Mouse (Mus musculus): ENCODE results near the gene Fgfr2. TPM values are rescaled to one million over a fixed set of nuclear protein-coding genes. Genes with fewer than 3 reads are reported as not detected.
A peak's percentile ranks its signal among the peaks of the same experiment; 100 is the strongest.

The Fgfr2 gene
- polyA plus RNA-seq, 1 experiment from 2014 or later = 39.4 TPM

DNA sequence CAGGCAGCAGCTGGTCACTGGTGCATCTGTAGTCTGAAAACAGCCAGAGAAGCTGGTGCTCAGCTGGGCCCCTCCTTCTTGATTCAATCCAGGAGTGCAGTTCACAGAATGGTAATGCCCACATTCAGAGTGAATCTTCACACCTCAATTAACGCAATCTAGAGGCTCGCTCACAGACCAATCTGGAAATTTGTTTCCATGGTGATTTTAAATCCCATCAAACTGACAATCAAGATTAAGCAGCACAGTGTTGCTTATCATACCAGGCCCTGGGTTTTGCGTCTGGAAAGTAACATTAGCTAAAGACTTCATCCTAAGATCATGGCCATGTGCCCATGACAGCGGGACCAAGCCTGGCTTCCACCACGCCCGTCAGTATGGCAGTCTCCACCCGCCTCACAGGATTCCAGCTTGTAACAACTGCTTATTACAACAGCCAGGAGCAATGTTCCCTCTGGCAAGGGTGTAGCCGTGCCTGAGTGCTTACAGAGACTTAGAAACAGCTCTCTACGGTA is 644.8 kb downstream of the Fgfr2 start:
- Histone ChIP-seq H3K27me3 (no peaks in the 10 kb centered on the region), H3K4me3 (replicated peaks) (no peak overlapping the region), H3K9ac (replicated peaks) (no peak overlapping the region), H3K36me3 (no peaks in the 10 kb centered on the region), H3K27ac (peak overlapping the region; percentile 64; the same call in 1 of the 2 replicates), H3K4me2 (replicated peaks) (no peak overlapping the region), H3K4me1 (replicated peaks) (peaks cover 14% of the 10 kb centered on the region), H3K9me3 (no peaks in the 10 kb centered on the region)
- 39% methylated on average over 9 of the region's 9 CpGs for WGBS
- peak; percentile 82 for ATAC-seq

DNA sequence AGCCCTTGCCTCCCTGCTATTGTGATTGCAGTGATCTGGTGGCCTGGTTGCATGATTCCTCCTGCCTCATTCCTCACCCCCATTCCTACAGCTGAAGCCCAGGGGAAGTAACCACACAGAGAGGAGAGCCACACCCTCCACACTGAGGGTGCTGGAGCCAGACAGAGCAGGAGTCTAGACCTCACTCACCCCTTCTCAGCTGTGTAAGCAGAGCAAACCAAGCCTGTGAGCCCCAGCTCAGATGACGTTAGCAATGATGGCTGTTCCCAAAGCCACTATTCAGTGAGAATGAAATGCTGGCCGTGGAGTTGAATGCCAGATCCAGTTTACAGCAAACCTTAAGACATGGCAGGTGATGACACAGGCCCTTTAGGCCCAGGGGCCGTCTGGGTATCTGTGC is 645.4 kb downstream of the Fgfr2 start:
- H3K9me3 ChIP-seq = no peaks in the 10 kb centered on the region
- H3K4me2 ChIP-seq (replicated peaks) = no peak overlapping the region
- ATAC-seq = no peak
- H3K27me3 ChIP-seq = no peaks in the 10 kb centered on the region
- H3K9ac ChIP-seq (replicated peaks) = no peak overlapping the region
- H3K27ac ChIP-seq = peak overlapping the region; percentile 64
- 57% methylated on average over 3 of the region's 3 CpGs for WGBS
- no peak overlapping the region for H3K4me3 ChIP-seq (replicated peaks)
- H3K36me3 ChIP-seq = no peaks in the 10 kb centered on the region
- H3K4me1 ChIP-seq (replicated peaks) = peaks cover 14% of the 10 kb centered on the region

DNA sequence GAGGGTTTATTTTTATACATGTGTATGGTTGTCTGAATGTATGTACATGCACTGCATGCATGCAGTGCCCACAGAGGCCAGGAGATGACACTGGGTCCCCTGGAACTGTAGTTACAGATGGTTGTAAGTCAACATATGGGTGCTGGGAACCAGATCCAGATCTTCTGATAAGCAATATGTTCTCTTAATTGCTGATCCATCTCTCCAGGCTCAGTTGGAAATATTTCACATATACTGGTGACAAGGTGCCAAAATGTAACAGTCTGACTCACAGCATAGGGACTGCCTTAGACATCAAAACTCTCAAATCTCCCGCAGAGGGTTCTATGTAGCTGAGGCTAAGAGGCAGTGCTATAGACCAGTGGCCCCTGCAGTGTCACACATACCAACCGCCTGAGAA is 646.7 kb downstream of the Fgfr2 start:
- H3K4me3 ChIP-seq (replicated peaks) = no peak overlapping the region
- H3K27me3 ChIP-seq = no peaks in the 10 kb centered on the region
- WGBS = 94% methylated on average over 2 of the region's 2 CpGs
- no peak overlapping the region for H3K9ac ChIP-seq (replicated peaks)
- no peaks in the 10 kb centered on the region for H3K36me3 ChIP-seq
- no peaks in the 10 kb centered on the region for H3K9me3 ChIP-seq
- H3K4me2 ChIP-seq (replicated peaks) = no peak overlapping the region
- H3K4me1 ChIP-seq (replicated peaks) = peaks cover 14% of the 10 kb centered on the region
- ATAC-seq = no peak
- no peak overlapping the region for H3K27ac ChIP-seq

DNA sequence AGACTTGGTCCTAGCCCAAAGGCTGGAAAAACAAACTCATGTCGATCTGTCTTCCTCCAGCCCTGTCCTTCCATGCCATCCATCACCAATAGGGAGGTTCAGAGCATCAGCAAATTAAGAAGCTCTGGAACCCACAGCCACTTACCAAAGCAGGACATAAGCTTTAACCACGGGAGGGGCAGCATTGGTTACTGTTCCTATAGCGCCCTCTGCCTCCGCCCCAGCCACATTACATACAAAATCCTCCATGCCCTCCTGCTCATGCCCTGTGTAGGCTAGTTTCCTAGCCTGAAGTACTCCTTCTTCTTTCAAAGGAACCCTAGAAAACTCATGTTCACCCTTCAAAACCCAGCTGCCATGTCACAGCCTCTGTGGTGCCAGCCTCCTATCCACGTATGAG is 648.1 kb downstream of the Fgfr2 start:
- no peak overlapping the region for H3K4me3 ChIP-seq (replicated peaks)
- WGBS = 27% methylated on average over 5 of the region's 5 CpGs
- H3K9me3 ChIP-seq = no peaks in the 10 kb centered on the region
- peaks cover 14% of the 10 kb centered on the region for H3K4me1 ChIP-seq (replicated peaks)
- no peak overlapping the region for H3K27ac ChIP-seq
- no peak overlapping the region for H3K4me2 ChIP-seq (replicated peaks)
- no peaks in the 10 kb centered on the region for H3K27me3 ChIP-seq
- ATAC-seq = no peak
- H3K9ac ChIP-seq (replicated peaks) = no peak overlapping the region
- no peaks in the 10 kb centered on the region for H3K36me3 ChIP-seq

DNA sequence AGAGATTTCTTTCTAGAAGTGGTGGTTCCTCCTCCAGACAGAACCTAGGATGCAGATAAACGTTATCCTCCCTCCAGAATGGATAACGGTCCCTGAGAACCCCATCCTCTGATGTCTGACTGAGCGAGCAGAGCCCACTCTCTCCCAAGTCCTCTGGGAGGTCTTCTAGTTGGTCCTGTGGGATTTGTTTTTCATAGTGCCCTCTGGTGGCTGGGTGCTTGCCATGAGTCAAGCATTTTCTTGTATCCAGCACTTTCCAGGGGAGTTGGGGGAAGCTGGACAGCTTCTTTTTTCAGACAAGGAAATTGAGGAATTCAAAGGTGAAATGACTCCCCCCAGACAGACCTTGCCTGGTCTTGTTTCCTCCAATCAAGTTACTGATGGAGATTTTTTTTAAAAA is 651.8 kb downstream of the Fgfr2 start:
- no peak for ATAC-seq
- Histone ChIP-seq H3K4me1 (replicated peaks) (no peaks in the 10 kb centered on the region), H3K9me3 (no peaks in the 10 kb centered on the region), H3K9ac (replicated peaks) (no peak overlapping the region), H3K27me3 (no peaks in the 10 kb centered on the region), H3K27ac (no peak overlapping the region), H3K36me3 (no peaks in the 10 kb centered on the region), H3K4me2 (replicated peaks) (no peak overlapping the region), H3K4me3 (replicated peaks) (no peak overlapping the region)
- 58% methylated on average over 3 of the region's 3 CpGs for WGBS

DNA sequence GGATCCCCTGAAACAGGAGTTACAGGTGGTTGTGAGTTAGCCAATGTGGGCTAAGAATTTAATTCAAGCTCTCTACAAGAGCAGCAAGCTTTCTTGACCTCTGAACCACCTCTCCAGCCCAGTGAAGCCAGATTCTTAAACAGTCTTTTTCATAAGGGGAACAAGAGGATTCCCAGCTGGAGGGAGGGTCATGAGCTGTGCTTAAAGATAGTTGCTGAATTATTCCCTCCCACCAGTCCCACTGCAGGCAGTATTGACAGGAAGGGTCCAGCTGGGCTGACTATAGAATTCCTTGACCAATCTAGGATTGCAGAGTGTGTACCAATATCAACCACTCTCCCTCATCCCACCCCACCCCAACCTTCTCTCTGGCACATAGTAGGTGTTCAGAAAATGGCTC is 654.8 kb downstream of the Fgfr2 start:
- no peaks in the 10 kb centered on the region for H3K36me3 ChIP-seq
- H3K9ac ChIP-seq (replicated peaks) = no peak overlapping the region
- H3K4me3 ChIP-seq (replicated peaks) = no peak overlapping the region
- H3K9me3 ChIP-seq = no peaks in the 10 kb centered on the region
- H3K4me2 ChIP-seq (replicated peaks) = no peak overlapping the region
- H3K27ac ChIP-seq = no peak overlapping the region
- ATAC-seq = no peak
- no peaks in the 10 kb centered on the region for H3K27me3 ChIP-seq
- H3K4me1 ChIP-seq (replicated peaks) = no peaks in the 10 kb centered on the region

DNA sequence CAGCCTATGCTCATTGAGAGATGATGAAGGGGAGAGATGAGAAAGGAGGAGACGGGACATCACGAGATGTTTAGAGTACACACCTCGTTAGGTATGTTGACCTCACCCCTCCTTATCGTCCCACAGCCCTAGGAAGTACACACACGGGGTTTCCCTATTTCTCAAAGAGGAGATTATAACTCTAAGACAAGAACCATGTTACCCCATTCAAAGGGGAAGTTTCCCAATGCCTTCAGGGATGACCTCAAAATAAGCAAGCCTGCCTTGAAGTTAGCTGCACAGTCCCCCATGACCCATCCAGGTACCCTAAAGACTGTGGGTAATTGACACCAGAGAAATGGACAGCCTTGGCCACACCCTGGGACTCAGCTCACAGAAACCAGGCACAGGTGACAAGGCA is 657.3 kb downstream of the Fgfr2 start:
- no peaks in the 10 kb centered on the region for H3K36me3 ChIP-seq
- H3K4me3 ChIP-seq (replicated peaks) = no peak overlapping the region
- 94% methylated on average over 5 of the region's 5 CpGs for WGBS
- no peak overlapping the region for H3K4me2 ChIP-seq (replicated peaks)
- H3K27me3 ChIP-seq = no peaks in the 10 kb centered on the region
- H3K9me3 ChIP-seq = no peaks in the 10 kb centered on the region
- no peak overlapping the region for H3K9ac ChIP-seq (replicated peaks)
- no peak overlapping the region for H3K27ac ChIP-seq
- H3K4me1 ChIP-seq (replicated peaks) = no peaks in the 10 kb centered on the region
- no peak for ATAC-seq

DNA sequence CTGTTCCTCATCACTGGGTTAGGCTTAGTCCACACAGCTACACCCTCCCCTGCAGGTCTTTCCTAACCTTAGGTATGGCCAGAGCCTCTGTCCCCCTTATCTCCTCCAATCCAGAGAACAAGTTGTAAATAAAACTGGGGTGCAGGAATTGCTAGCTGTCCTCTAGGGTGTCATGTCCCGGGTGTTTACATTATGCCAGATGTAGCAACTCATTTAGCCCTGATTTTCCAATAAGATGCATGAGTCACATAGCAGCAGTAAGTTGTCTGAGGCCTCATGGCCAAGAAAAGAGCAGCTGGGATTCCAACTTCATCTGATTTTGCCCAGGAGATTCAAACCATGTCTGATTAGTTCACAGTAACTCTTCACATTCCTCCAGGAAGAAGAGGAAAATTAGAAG is 658.3 kb downstream of the Fgfr2 start:
- ATAC-seq = no peak
- 89% methylated on average over 1 of the region's 1 CpGs for WGBS
- H3K27me3 ChIP-seq = no peaks in the 10 kb centered on the region
- no peak overlapping the region for H3K4me3 ChIP-seq (replicated peaks)
- no peak overlapping the region for H3K4me2 ChIP-seq (replicated peaks)
- no peak overlapping the region for H3K27ac ChIP-seq
- H3K4me1 ChIP-seq (replicated peaks) = no peaks in the 10 kb centered on the region
- H3K9me3 ChIP-seq = no peaks in the 10 kb centered on the region
- no peak overlapping the region for H3K9ac ChIP-seq (replicated peaks)
- H3K36me3 ChIP-seq = no peaks in the 10 kb centered on the region

DNA sequence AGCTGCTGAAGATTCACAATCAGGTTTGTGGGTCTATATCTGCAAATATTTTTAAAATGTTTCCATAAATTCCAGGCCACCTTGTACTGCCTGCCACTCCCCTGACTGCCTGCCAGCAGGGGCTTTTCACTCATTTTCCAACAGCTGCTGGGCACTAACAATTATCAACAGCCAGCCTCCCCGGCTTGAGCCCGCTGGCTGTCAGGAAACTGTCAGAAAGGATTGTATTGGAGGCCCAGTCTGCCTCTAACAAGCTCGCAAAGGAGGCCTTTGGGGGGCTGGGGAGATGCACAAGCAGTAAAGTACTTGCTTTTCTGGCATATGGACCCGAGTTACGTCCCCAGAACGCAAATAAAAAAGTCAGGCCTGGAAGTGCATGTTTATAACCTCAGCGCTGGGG is 664.7 kb downstream of the Fgfr2 start:
- 0 out of 2 replicates have a peak, but pooled peaks cover 5% of the 10 kb centered on the region for H3K9me3 ChIP-seq
- ATAC-seq = no peak
- H3K27me3 ChIP-seq = no peaks in the 10 kb centered on the region
- WGBS = 30% methylated on average over 7 of the region's 7 CpGs
- H3K36me3 ChIP-seq = no peaks in the 10 kb centered on the region
- H3K27ac ChIP-seq = peak overlapping the region; percentile 48
- no peak overlapping the region for H3K4me2 ChIP-seq (replicated peaks)
- no peak overlapping the region for H3K4me3 ChIP-seq (replicated peaks)
- no peak overlapping the region for H3K9ac ChIP-seq (replicated peaks)
- H3K4me1 ChIP-seq (replicated peaks) = peaks cover 19% of the 10 kb centered on the region

DNA sequence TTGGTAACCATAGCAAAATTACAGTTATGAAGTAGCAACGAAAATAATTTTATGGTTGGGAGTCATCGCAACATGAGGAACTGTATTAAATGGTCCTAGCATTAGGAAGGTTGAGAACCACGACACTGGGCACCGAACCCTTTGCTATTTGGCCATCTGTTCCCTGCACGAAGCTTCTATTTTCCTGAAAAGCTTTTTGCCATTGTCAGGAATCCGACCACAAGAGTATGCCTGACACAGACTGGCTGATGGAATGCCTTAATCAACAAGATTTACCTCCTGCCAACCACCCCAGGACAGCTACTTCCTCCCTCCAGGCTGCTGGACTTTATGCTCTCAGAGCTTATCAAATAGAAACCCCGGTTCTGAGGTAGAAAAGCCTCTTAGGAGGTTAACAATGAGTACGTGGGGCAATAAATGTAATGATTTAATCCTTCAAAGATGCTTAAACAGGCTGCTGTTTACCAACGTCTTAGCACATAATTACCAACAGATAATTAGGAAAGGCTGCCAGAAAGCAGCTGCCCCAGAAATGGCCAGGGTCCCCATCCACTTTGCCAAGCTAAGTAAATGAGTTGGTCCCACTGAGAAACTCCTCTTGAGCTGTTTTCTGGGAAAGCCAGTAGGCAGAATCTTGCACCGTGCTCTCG is 668.0 kb downstream of the Fgfr2 start:
- Histone ChIP-seq H3K36me3 (no peaks in the 10 kb centered on the region), H3K27ac (0 out of 2 replicates have a peak overlapping the region, but pooled peaks have one; percentile 14), H3K4me3 (replicated peaks) (no peak overlapping the region), H3K9me3 (0 out of 2 replicates have a peak, but pooled peaks cover 7% of the 10 kb centered on the region), H3K4me2 (replicated peaks) (no peak overlapping the region), H3K27me3 (no peaks in the 10 kb centered on the region), H3K9ac (replicated peaks) (no peak overlapping the region), H3K4me1 (replicated peaks) (peaks cover 24% of the 10 kb centered on the region)
- WGBS = 36% methylated on average over 11 of the region's 11 CpGs
- ATAC-seq = no peak

DNA sequence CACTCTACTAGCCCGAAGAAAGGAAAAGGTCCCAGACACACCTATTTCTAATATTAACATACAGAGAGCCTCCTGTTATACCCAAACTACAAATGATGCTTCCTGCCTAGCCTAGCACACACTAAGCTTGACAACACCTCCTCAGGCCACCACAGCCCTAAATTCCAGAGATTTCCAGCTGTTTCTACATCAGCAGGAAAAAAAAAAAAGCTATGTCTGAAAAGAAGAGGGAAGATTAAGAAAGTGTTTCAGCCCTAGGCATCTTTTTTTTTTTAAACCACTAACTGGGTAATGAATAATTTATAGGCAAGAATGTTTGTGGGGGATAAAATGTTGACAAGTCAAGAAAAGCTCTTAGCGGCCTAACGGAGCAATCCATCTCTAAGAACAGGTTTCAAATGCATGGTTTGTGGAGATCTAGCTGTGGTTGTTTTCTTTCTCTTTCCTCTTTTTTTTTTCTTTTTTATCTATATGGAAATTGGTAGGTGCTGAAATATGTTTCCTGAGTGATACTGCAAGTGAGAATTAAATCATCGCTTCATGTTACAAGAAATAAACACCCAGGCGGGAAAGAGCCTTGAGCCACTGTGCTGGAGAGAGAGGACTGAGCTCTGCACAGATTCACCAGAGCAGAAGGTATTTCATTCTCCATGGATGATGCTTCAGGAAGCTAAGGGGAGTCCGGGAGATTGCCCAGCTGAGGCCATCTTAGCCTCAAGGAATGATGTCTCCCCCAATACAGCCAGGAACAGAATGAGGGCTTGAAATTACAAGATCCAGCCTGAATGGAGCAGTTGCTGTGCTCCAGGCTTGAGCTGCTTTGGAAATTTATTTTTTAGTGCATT is 673.0 kb downstream of the Fgfr2 start:
- Histone ChIP-seq H3K4me1 (replicated peaks) (peaks cover 10% of the 10 kb centered on the region), H3K4me3 (replicated peaks) (no peak overlapping the region), H3K9me3 (0 out of 2 replicates have a peak, but pooled peaks cover 7% of the 10 kb centered on the region), H3K4me2 (replicated peaks) (no peak overlapping the region), H3K36me3 (no peaks in the 10 kb centered on the region), H3K27me3 (no peaks in the 10 kb centered on the region), H3K9ac (replicated peaks) (no peak overlapping the region), H3K27ac (peak overlapping the region; percentile 59)
- ATAC-seq = no peak
- WGBS = 66% methylated on average over 6 of the region's 6 CpGs

DNA sequence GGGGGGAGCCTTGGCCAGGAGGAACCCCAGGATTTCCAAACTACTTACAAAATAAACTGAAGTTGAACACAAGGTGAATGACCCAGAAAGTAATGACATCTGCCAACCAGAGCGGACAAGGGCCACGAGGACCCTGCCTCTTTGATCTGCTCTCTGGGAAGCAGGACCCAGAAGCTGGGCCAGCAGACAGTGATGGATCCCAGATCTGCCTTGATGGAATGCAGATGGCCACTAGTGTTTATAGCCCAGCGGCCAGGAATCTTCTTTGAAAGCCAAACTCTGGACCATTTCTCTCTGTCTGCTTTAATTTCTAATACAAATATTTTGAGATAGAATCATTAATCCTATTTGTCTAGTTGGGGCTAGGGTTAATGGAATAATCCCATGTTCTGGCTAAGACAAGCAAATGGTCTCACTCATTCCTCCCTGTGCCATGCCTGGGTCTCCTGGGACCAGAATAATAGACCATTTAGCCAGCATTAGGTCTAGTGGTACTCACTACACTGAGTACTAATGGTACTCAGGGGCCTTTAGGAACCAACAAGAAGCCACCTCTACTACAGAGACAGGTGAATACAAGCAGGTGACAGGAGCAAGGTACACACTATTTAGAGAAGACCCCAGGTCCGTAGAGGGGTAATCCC is 674.5 kb downstream of the Fgfr2 start:
- Histone ChIP-seq H3K27me3 (no peaks in the 10 kb centered on the region), H3K9ac (replicated peaks) (no peak overlapping the region), H3K27ac (no peak overlapping the region), H3K4me1 (replicated peaks) (peaks cover 10% of the 10 kb centered on the region), H3K4me2 (replicated peaks) (no peak overlapping the region), H3K9me3 (0 out of 2 replicates have a peak, but pooled peaks cover 4% of the 10 kb centered on the region), H3K4me3 (replicated peaks) (no peak overlapping the region), H3K36me3 (no peaks in the 10 kb centered on the region)
- no peak for ATAC-seq
- WGBS = 89% methylated on average over 4 of the region's 4 CpGs

Measured in midbrain, embryonic 13.5 days (tissue).